Mouse (Mus musculus): ENCODE measurements at regions not wholly inside any gene's neighbourhood (a gene's known extent, or its start where the extent isn't known, plus 50 kb on each side); places are given as distances from the start of the nearest gene placed in this dataset.

GRCm38 (mm10) chr3:33262797-33263196 is 119.8 kb upstream of the Pex5l start:
- no peak for DNase-seq

- DNase-seq, result no peak
Measured at GRCm38 (mm10) chr3:33219271-33220065, 76.4 kb upstream of the Pex5l start.

- DNase-seq, result no peak
Measured at GRCm38 (mm10) chr3:33218291-33218690, 75.2 kb upstream of the Pex5l start.

GRCm38 (mm10) chr3:33217360-33218034 is 74.5 kb upstream of the Pex5l start:
- DNase-seq, result no peak

- no peak for DNase-seq
Measured at GRCm38 (mm10) chr3:33211224-33211817, 68.3 kb upstream of the Pex5l start.

All from cerebellum, postnatal 25 days (tissue).